Mouse (Mus musculus): Measurements from ENCODE around the gene Fam69b.

The Fam69b gene

DNA sequence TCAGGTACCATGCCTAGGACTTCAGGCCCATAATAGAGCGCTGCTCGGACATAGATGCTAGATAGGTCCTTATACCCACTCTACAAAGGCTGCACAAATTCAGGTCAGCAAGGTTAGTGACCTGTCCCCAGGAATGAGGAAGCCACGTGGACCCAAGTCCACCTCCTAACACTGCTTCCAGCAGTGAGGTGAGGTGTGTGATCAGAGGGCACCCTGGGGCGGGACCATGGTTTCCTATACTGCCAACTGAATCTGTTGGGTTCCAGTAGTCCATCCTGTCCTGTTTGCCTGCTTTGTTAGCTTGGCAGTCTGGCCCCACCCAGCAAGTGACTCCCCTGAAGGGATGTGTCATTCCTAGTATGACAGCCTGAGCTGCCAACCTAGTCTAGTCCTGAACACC, 28.3 kb upstream of the Fam69b start:
- DNase-seq = no peak

DNA sequence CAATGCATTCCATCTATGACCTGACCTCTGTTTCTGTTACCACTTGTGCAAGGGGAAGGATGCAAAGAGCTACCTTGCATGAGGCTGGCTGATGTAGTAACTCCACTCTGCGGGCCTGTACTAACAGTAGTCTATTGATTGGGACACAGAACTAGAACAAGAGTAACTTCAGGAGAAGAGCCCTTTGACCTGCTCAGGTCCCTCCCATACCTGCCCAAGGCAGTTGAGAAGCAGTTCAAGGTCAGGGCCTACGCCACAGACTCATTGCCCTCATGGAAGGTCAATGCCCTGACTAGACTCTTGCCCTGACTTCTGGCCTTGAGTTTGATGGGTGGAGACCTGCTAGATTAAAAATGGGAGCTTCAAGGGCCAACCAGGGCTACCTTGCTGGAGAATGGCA, 27.6 kb upstream of the Fam69b start:
- no peak for DNase-seq

DNA sequence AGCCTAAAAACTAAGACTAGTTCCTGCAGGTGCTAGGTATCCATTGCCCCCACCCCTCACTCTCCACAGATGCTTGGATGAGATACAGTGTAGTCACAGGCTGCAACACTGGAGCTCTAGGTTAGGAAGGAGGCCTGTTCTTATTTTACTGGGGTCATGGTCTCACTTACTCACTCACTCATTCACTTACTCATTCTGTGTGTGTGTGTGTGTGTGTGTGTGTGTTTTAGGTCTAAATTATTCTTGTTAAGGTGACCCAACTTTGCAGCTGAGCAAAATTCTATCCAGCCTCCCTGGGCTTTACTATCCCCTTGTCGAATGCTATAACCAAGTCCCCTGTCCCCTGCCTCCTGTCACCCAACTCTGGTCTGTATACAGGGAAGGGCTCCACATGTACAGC, 26.7 kb upstream of the Fam69b start:
- no peak for DNase-seq

DNA sequence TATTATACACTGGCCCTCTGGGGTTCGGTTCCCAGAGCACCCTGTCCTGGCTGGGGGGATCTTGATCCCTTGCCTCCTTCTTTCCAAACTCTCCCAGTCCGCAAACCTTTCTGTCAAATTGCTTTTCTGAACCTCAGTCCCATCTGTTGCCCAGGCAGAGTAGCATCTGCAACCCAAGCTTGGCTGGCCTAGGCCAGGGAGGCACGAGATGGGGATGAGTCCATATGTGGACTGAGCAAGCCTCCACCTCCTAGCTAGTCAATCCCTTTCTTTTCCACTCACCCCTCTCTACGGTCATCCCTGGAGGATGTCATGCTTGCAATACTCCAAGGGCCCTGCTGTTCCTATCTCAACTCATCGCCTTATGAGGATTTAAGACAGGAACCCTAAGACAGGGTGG, 25.6 kb upstream of the Fam69b start:
- DNase-seq = no peak

DNA sequence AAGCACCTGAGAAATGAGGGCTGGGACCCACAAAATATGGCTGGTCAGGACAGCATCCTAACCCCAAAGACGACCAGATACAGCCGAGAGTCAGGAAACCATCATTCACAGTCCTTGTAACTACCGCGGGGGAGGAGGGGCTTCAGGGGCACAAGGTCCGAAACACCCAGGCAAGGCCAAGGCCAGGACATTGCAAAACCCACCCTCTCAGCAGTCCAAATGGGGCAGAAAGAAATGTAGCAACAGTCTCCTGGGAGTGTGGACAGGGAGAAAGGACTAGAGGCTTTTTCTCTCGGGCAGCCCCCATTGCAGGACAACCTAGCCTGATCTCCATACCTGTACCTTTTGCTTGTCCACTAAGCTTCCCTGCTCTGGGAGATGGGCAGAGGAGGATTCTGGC, 25.1 kb upstream of the Fam69b start:
- DNase-seq = no peak

DNA sequence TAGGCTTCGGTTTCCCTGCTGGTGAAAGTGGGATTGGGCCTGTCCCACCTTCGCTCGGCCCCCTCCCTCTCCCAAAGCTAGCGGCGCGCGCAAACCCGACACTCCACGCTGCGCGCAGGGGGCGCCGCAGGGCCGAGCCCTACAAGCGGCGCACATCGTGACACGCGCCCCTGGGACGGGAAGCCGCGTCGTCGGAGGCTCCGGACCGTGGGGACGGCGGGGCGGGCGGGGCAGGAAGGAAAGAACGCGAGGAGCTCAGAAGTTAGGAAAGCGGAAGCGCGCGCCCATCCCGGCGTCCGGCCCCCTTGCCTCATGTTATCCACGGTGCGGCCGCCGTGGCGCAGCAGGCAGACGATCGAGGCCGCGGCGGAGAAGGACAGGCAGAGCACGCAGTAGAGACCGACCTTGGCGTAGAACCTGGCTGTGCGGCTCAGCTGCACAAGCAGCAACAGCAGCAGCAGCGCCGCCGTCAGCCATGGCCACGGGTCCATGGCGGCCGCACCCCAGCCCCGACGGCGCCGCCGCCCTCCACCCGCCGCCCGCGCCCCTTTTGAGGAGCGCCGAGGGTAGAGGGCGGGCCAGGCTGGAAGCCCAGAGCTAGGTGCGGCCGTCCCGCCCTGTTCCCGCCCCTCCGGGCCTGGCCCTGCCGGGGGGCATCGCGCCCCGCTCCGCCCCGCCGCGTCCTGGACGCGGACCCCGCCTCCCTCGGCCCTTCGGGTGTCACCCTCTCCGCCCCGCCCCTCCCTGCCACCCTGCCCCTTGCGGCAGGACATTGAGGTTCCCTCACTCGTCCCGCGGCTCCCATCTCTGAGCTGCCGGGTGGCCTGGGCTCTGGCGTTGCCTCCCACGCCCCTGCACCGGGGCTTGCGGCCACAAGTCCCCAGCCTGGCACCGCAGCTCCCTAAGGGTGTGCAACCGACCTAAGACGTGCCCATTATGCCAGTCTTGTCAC, 24.3 kb upstream of the Fam69b start, which contains the start of gene Agpat2:
Agpat2 (minus strand) TSS at position 698 of the 952 bp plus-strand sequence.
- DNase-seq = peak; percentile 88

DNA sequence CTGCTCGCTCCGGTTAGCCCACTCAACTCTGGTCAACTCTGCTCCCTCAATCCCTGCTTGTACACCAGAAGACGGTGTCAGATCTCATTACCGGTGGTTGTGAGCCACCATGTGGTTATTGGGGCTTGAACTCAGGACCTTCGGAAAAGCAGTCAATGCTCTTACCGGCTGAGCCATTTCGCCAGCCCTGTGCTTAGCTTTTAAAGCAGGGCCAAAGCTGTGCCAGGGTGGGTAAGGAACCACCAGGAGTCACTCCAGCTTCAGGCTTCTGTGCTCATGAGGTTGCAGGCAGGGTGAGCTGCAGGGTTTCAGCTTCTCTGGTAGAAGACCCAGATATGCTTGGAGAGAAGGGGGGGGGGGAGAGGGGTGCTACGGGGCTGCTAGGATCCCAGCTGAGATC, 22.9 kb upstream of the Fam69b start:
- no peak for DNase-seq

DNA sequence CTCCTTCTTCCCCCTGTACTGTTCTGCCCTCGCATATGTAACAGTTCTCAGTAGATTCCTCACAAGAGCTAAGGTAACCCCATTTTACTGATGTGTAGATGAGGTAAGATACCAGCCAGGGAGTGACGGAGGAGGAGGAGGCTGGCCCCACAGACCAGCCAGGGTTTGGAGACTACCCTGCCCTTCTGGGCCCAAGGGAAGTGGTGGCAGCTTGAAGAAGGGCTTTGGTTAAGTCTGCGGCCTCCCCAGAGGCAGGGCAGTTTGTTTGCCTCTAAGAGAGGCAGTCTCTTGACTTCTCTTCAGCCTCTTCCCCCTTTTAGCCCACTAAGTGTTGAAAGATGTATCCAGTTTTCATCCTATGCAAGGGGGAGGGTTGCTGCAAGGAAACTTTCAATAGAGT, 21.7 kb upstream of the Fam69b start:
- no peak for DNase-seq

DNA sequence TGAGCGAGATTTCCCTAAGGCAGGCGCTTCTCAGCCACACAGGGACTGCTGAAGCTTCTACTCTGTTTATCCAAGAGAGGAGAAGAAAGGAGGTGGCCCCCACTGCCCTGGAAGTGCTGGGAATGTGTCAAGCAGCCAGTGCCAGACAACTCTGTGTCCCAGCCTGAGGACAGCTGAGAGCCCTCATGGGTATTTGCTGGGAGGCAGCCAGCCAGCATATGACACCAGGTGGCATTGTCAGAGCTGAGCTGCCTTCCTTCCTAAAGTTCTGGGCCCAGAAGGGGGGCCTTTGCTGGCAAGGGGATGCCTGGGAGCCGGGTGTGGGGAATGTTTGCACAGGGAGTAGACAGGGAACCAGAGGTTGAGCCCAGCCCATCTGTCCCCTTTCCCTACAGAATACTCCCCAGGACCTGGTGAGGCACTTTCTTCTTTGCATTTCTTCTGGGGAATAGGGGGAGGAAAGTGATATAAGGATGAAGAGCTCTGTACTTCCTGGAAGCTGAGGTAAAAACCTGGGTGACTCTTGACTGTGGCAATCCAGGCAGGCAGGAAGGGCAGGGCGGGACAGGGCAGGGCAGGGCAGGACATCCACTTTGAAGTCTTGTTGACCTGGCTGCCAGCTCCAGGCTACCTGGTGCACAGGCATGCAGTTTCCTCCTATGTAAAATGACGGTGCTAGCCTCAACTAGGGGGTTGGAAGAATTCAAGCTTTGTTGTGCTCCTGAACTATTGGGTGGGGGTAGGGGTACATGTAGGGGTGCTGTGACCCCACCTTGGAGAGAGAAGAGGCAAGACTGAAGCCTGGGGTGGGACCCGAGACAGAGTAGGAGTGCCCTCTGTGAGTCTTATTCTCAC, 21.0 kb upstream of the Fam69b start:
- no peak for DNase-seq

DNA sequence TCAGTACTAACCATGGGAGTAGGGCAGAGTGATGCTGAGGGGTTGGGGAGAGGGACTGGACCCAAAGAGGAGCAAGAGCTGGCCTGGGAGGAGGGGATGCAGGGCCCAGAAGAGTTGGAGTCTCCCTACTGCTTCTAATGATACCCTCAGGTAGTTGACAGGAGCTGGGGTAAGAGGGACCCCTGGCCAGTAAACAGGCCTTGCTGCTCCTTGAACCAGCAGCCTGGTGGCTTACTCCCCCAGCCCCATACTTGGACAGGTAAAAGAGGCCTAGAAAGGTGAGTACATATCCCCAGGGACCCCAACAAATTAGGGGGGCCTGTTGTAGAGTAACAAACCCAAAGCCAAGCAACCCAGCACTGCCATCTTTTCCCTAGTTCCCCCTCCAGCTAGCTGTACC, 19.5 kb upstream of the Fam69b start:
- DNase-seq = no peak

DNA sequence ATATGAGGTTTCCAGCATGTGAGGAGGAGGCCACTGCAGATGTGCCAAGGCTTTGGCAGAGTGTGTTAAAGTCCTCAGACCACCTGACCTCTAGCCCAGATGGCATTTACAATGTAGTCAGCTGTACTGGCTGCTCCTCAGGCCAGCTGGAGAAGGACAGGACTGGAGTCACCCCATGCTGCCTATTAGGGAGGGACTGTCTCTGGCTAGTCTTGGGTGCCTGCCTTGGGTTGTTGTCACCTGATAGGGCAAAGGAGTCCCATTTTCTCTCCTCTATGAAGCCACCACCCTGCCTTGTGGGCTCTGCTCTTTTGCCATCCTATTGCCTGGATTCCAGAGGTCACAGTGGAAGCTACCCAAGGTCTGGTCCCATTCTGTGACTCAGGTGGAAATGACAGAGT, 19.0 kb upstream of the Fam69b start:
- no peak for DNase-seq

DNA sequence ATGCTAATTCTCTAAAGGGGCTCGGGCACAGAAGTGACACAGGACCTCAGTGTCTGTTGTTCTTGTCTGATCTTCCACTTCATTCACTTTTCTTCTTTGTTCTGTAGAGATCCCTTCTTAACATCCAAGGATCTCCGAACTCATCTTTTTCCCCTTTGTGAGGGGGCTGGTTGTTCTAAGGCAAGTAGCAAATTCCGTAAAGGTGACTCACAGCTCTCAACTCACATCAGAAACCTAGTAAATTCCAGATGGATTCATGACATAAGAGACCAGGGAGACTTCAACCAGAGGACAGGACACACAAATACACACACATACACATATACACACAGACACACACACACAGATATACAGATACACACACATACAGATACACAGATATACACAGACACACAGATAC, 17.7 kb upstream of the Fam69b start:
- no peak for DNase-seq

DNA sequence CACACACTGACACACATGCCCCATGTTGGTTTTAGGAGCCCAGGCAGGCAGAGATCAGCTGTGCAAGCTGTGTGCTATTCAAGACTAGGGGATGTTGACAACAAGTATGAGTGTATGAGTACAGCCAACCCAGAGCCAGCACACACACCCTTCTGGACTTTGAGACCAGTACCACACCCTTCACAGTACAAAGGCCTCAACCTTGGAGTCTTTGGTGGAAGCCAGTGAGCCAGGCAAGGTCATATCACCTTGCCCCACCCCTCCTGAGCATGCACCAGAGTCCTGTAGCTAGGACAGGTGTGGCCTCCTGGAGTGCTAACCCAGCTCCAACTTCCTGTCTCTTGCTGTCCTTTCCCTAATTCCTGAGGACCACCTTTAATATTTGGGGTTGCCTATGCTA, 17.2 kb upstream of the Fam69b start:
- DNase-seq = no peak

DNA sequence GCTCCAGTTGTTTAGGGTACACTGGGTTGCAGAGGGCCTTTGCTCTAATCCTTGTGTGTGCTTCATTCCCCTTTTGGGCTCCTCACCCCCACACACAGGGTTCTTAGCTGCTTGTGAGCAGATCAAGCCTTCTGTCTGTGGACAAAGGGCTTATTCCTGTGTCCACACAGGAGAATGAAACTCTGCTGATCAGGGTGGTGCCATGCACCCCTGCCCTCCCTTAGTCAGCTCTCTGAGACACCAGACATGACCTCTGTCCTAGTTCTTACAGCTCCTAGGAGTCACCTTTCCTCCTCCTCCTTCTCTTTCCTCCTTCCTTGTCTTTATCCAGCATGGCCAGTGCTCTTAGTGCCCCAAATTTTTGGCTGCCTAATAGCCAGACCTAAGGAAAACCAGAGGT, 16.4 kb upstream of the Fam69b start:
- DNase-seq = no peak

DNA sequence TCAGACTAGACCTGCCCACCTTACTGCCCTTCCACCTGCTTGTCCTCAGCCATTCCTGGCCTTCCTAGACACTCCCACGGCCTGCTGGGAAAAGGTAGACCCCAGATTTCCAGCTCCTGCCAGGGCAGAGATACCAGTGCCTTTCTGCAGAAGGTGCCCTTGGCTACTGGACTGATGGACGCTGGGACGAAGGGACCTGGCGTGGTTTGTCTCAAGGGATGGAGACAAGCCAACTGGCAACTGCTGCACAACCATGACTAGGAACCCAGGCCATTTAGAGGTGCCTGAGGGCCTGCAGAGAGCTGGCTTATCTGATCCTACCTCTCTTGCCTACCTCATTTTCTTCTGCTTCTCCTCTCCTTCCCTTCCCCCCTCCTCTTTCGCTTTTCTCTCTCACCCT, 13.4 kb upstream of the Fam69b start:
- DNase-seq = no peak

DNA sequence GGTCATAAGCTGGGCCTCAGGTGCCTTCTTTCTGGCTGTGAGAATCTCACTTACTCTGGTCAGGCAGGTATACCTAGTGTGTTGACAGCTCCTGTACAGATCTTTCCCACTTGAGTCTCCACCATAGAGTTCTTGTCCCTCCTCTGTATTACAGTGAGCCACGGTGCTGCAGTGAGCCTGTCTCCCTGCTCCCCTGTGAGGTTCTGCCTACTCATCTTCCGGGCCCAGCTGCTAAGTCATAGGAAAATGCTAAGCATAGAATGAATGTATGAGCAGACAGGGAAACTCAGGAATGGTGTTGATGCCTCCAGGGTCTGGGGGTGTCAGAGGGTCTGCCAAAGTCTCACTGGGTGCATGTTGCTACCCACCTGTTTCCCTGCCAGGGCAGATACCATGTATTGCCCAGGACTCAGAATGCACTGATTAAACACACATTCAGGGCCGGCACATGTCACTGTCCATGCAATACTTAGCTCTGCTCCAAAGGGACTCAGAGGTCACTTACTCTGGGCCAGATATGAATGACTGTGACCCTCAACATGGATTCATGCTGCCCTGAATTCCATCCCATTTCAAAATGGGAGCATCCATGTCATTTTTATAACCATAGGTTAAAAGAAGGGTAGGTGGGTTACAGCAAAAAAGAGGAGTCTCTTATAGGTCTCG, 12.7 kb upstream of the Fam69b start:
- DNase-seq = no peak

DNA sequence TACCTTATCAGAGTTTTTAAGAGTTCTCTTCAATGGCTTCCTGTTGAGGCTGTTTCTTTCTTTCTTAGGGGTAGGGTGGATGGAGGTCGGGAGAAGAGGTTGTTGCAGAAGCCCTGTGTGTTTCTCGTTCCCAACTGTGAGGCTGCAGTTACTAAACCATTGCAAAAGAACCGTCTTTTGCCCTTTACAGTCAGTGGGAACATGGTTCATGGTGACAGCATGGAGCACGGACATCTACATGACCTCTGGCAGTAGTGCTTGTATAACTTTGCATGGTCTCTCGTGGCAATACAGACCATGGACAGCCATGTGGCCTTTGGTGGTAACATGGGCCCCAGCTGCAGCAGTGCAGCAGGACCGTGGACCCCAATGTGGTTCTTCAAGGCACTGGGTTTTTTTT, 10.9 kb upstream of the Fam69b start:
- DNase-seq = no peak

DNA sequence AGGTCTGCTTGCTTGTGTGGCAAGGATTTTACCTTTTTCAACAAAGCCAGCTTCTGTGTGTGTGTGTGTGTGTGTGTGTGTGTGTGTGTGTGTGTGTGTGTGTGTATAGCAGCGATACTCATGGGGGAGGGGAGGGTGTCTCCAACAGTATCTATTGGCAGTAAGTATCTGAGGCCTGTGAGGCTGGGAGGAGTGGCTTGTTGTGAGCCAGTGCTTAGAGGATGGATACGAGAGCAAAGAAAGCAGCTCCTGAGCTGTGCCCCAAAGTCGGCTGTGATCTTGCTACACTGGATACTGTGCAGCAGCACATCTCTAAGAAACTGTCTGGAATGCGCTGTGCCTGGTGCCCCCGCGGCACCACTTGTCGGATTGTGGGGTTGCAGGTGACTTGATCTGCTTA, 10.3 kb upstream of the Fam69b start:
- DNase-seq = no peak

DNA sequence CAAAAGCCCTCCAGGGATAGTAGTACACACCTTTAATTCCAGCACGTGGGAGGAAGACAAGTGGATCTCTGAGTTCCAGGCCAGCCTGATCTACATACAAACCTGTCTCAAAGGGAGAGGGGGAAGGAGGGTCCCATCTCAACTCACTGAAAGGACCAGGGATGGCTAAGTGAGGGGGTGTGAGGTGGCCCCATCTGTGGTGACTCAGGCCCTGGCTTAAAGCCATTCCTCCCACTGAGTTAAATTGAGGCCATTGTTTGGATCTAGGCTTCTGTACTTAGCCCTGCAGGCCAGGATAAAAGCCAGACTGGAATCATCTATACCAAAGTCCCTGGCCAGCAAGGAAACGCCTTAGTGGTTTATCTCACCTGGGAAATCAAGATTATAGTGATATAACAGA, 7.0 kb upstream of the Fam69b start:
- DNase-seq = no peak

DNA sequence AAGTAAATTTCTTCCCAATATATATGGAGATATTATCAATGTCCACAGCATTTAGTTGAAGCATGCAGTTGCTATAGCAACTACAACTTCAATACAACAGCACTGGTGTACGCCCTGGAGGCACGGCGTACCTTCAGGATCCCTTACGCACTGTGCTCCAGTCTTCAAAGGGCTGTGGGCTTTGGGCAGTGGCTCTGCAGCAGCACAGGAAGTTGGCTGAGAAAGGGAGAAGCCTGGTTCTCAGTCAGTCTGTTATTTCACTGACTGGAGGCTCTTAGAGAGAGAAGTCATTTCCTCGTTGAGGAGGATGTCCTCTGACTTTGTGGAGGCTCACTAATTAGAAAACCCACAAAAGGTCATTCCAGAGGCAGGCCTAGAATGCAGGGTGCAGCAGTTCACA, 5.3 kb upstream of the Fam69b start:
- DNase-seq = peak; percentile 30

DNA sequence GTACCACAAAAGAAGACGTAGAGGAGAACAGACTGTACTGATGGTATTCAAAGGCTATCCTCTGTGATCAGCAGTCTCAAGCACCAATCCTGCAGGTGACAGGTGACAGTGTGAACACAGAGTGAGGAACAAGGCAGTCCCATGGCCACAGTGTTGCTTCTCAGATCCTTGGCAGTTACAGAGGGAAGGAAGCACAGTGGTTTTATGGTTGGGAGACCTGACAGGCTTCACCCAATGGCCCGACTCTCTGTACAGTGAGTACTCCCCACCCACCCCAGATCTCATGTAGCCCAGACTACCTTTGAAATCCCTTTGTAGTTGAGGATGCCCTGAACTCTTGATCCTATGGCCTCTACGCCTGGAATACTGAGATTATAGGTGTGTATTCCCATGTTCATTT, 2.8 kb upstream of the Fam69b start:
- DNase-seq = no peak

DNA sequence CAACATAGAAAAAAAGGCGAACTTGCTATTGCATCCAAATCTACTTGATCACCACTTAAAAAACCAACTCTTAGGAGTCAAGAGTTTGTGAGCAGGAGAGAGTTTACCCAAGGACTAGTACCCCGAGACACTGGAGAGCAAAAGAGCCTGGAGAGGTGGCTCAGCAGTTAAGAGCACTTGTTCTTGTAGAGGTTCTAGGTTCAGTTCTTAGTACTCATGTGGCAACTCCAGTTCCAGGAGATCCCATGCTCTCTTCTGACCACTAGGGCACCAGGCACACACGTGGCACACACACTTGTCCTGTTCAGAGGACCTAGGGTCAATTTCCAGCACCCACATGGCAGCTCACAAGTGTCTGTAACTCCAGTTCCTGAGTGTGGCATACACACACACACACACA, 2.2 kb upstream of the Fam69b start:
- DNase-seq = no peak

DNA sequence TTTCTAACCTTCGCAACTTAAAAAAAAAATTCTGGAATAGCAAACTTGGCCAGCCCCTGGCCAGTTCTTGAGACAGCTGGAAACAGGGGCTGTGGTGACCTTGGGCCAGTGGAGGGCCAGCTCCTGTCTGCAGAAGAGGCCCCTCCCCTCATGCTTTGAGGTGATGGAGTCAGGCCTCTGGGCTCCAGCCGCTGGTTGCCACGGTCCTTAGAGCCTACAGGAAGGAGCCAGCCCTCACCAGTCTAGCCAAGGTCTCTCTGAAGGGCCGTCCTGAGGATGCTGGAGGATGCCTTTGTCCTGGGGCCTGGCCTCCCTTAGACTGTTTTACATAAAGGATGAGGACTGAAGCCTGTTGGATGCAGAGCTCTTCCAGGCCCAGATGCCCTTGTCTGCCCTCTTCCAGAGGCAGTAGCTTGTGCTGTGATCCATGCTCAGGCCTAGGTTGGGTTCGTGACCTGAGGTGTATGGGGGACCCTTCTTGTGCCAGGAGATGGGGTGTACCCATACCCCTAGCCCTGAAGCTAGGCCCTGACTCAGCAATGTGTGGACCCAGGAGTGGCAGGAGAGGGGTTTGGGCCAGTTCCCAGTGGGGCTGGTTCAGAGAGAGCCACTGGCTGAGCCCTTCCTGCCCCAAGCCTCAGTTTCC, 658 bp downstream of the Fam69b start:
- DNase-seq = no peak
